Mouse (Mus musculus) ES-E14 (cell line): ENCODE data around the gene Susd4.

Experiments
- CHD2 ChIP-seq: IDR thresholded peaks from 2 replicates; pipeline ENCODE4 v1.6.1; 2014; ENCODE audit warnings: mild to moderate bottlenecking, low read depth, low read length, inconsistent platforms
- HCFC1 ChIP-seq: IDR thresholded peaks from 2 replicates; pipeline ENCODE4 v1.6.1; 2012; ENCODE audit warnings: low read length, inconsistent platforms, borderline replicate concordance; ENCODE audit not compliant: insufficient read depth
- MAFK ChIP-seq: IDR thresholded peaks from 2 replicates; pipeline ENCODE4 v1.6.1; 2014; ENCODE audit warnings: mild to moderate bottlenecking, low read depth, low read length, inconsistent platforms; ENCODE audit not compliant: insufficient read depth
- ZC3H11A ChIP-seq: IDR thresholded peaks from 2 replicates; pipeline ENCODE4 v1.6.1; 2012; ENCODE audit warnings: low read depth, mild to moderate bottlenecking, inconsistent platforms, low read length, borderline replicate concordance
- ZNF384 ChIP-seq: IDR thresholded peaks from 2 replicates; pipeline ENCODE4 v1.6.1; 2012; ENCODE audit warnings: low read depth, low read length, inconsistent platforms

DNA sequence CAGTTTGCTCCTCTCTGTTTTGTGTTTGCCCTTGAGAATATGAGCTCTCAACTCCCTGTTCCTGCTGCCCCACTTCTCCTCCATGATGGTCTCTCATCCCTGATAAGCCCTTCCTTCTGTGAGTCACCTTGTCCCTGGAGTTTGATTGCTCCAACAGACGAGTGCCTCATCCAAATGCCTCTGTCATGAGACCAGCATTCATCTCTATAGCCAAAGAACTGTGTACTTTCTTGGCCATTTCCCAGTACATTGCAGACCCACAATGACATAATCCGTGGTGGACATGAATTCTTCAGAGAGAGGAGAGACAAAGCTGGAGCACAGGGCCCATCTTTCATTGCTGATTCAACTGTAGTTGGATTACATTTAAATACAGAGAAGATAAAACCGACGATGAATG lies 115.1 kb downstream of the Susd4 start:
- no peak for TF ChIP-seq ZNF384
- TF ChIP-seq ZC3H11A = no peak
- no peak for TF ChIP-seq CHD2
- no peak for TF ChIP-seq MAFK
- no peak for TF ChIP-seq HCFC1
